Mouse (Mus musculus): Measurements from ENCODE around the gene Tigd3. TPM values are rescaled to one million over a fixed set of nuclear protein-coding genes. Genes with fewer than 3 reads are reported as not detected.
A peak's percentile ranks its signal among the peaks of the same experiment; 100 is the strongest.

Tigd3 gene
- polyA plus RNA-seq, 1 experiment from 2014 or later: 1.7 TPM

DNA sequence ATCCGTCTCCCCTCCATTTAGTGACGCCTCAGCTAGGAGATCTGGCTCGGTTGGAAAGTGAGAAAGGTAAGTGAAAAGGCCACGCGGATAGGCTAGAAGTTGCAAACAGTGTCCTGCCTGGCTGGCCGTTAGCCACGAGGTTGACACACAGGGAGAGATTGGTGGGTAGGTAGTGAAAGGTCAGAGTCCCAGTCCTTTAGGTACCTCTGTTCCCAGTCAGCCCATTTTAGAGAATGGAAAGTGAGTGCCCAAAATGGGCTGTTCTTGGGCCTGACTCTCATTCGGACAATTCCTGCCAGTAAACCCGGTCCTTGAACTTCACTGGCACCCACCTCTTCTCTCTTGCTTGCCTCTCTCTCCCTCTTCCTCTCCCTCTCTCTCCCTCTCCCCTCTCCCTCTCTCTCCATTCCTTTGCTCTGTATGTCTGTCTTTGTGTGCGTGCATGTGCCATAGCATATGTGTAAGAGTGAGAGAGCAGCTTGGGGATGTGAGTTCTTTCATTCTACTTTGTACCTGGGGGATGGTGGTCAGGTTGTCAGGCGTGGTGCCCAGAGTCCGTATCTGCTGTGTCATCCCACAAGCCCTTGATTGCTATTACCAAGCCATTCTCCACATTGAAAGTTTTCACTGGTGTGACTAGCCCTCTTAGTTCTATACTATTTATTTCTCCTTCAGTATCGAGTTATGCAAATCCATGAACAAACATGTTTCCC is 19.2 kb upstream of the Tigd3 start, which contains the start of gene Dpf2:
Dpf2 (minus strand) TSS at position 4 of the 713 bp plus-strand sequence.
- H3K27ac ChIP-seq (ENCODE audit: low read depth): peak within 1 kb of the TSS; percentile 83
- H3K36me3 ChIP-seq (replicated peaks; ENCODE audit: insufficient read depth, low read length): 0 out of 2 replicates have a peak, but pooled peaks cover 4% of the 10 kb centered on the region
- DNase-seq (peak; percentile 39), ATAC-seq (peak; percentile 58)
- peaks cover 27% of the 10 kb centered on the region for H3K4me1 ChIP-seq (ENCODE audit: insufficient read depth)
- H3K9me3 ChIP-seq (ENCODE audit: low read length): no peaks in the 10 kb centered on the region
- TF ChIP-seq EP300 (IDR thresholded peaks at IDR 0.05; ENCODE audit: low read depth) (no peak), CTCF (IDR thresholded peaks at IDR 0.05; ENCODE audit: low read depth) (no peak)
- peak within 1 kb of the TSS; percentile 79 for H3K4me3 ChIP-seq (ENCODE audit: low read depth, low read length)
- no peaks in the 10 kb centered on the region for H3K27me3 ChIP-seq (ENCODE audit: insufficient read depth, low read length)
- peak within 1 kb of the TSS; percentile 91 for H3K9ac ChIP-seq (replicated peaks)
- H3K4me2 ChIP-seq (ENCODE audit: low read depth, low read length): peak within 1 kb of the TSS; percentile 92
- 9% methylated on average over 13 of the region's 13 CpGs for WGBS (ENCODE audit: insufficient replicate concordance)

DNA sequence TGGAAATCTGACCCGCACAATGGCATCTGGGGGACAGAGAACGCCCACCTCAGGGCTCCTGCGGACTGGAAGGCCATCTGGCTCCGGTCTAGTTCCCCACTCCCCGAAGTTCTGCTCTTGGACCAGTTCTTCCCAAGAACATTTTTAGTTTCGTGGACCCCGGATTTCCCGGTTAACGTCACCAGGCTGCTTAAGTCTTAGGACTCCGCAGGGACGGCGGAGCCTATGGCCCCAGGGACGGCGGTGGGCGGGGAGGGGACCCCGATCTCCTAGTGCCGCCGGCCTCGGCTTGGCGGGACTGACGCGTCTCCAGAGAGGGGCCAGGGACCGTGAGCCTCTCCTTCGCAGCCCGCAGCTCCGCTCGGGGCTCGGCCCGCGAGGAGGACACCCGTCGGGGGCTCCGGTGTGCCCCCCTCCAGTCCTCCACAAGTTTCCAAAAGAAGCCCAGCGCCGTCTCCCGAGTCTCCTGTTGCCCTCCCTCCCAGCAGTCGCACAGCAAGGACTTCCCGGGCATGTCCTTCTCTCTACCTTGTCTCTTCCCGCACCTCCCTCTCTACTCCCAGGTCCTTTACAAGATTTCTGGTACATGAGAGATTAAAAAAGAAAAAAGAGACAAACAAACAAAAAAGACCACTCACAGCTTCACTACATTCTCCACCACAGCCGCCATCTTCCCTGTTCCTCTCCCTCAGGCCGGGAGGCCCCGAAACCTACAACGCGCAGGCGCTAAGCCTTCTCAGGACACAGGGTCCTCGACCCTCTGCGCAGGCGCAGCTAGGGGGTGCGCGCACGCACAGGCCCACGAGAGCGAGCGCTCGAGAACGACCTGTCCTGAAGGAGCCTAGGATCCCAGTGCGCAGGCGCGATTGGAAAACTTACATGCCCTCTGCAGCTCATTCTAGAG is 18.4 kb upstream of the Tigd3 start:
- Histone ChIP-seq H3K4me3 (ENCODE audit: low read depth, low read length) (peak overlapping the region; percentile 79), H3K27me3 (ENCODE audit: insufficient read depth, low read length) (no peaks in the 10 kb centered on the region), H3K27ac (ENCODE audit: low read depth) (peak overlapping the region; percentile 83), H3K4me2 (ENCODE audit: low read depth, low read length) (peak overlapping the region; percentile 92), H3K36me3 (replicated peaks; ENCODE audit: insufficient read depth, low read length) (0 out of 2 replicates have a peak, but pooled peaks cover 6% of the 10 kb centered on the region), H3K4me1 (ENCODE audit: insufficient read depth) (peaks cover 27% of the 10 kb centered on the region), H3K9me3 (ENCODE audit: low read length) (no peaks in the 10 kb centered on the region), H3K9ac (replicated peaks) (peak overlapping the region; percentile 91)
- peak; percentile 99 for DNase-seq
- TF ChIP-seq EP300 (IDR thresholded peaks at IDR 0.05; ENCODE audit: low read depth) (no peak), CTCF (IDR thresholded peaks at IDR 0.05; ENCODE audit: low read depth) (peak; percentile 48)
- peak; percentile 98 for ATAC-seq
- 2% methylated on average over 56 of the region's 59 CpGs for WGBS (ENCODE audit: insufficient replicate concordance)

DNA sequence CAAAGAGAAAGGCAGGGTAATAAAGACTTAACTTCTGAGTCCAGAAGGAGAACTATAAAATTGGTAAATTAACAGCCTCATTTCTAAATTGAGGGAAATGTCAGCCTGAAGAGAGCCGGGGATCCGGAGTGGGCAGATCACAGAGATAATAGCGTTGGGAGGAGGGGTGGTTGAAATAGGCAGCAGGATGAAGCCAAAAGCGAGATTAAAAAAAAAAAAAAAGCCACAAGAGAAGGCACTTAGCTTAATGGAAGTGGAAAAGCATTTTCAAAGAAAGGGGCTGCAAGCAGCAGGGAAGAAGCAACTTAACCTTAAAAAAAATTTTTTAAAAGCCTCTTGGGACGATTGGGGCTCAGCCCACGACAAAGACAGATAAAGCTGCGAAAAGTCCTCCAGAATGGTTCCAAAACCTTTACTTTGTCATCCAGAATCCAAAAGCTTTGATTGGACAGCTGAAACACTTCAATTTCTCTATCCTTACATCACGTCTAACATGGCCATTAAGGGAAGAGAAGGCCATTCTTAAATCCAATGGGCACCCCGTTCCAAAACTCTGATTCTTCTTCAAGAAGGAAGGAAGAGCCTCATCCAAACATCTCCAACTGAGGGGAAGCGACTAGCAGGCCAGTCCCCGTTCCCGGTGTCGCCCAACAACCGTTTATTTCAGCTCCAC is 17.6 kb upstream of the Tigd3 start:
- H3K4me3 ChIP-seq (ENCODE audit: low read depth, low read length): peak overlapping the region; percentile 79
- DNase-seq (no peak), ATAC-seq (no peak)
- H3K9ac ChIP-seq (replicated peaks): peak overlapping the region; percentile 91
- H3K9me3 ChIP-seq (ENCODE audit: low read length): no peaks in the 10 kb centered on the region
- peaks cover 9% of the 10 kb centered on the region for H3K36me3 ChIP-seq (replicated peaks; ENCODE audit: insufficient read depth, low read length)
- H3K4me2 ChIP-seq (ENCODE audit: low read depth, low read length): peak overlapping the region; percentile 92
- 4% methylated on average over 14 of the region's 14 CpGs for WGBS (ENCODE audit: insufficient replicate concordance)
- H3K27ac ChIP-seq (ENCODE audit: low read depth): peak overlapping the region; percentile 80
- no peaks in the 10 kb centered on the region for H3K27me3 ChIP-seq (ENCODE audit: insufficient read depth, low read length)
- H3K4me1 ChIP-seq (ENCODE audit: insufficient read depth): peaks cover 27% of the 10 kb centered on the region
- TF ChIP-seq CTCF (IDR thresholded peaks at IDR 0.05; ENCODE audit: low read depth): no peak
- no peak for TF ChIP-seq EP300 (IDR thresholded peaks at IDR 0.05; ENCODE audit: low read depth)

DNA sequence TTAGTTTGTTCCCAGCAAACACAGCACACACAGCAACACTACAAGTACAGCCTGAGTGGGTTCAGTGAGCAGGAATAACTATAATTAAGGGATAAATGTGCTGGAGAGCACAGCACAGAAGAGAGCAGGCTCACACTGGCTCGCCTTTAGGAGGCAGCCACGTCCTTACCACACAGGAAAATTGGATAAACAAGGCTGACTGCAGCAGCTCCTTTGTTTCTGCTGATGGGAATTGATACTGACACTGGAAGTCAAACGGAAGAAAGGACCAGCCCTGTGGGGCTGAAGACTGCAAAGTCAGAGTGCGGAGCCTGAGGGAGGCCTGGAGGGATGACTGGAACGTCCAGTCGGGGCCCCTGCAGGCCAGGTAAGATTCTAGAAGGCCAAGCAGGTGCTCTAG is 16.3 kb upstream of the Tigd3 start:
- Histone ChIP-seq H3K4me3 (ENCODE audit: low read depth, low read length) (no peak overlapping the region), H3K4me2 (ENCODE audit: low read depth, low read length) (peak overlapping the region; percentile 92; the same call in 1 of the 2 replicates), H3K27me3 (ENCODE audit: insufficient read depth, low read length) (no peaks in the 10 kb centered on the region), H3K36me3 (replicated peaks; ENCODE audit: insufficient read depth, low read length) (peaks cover 23% of the 10 kb centered on the region), H3K9me3 (ENCODE audit: low read length) (no peaks in the 10 kb centered on the region), H3K27ac (ENCODE audit: low read depth) (no peak overlapping the region), H3K9ac (replicated peaks) (no peak overlapping the region), H3K4me1 (ENCODE audit: insufficient read depth) (peaks cover 25% of the 10 kb centered on the region)
- TF ChIP-seq EP300 (IDR thresholded peaks at IDR 0.05; ENCODE audit: low read depth) (no peak), CTCF (IDR thresholded peaks at IDR 0.05; ENCODE audit: low read depth) (0 out of 2 replicates have a peak, but pooled peaks have one; percentile 12)
- ATAC-seq (no peak), DNase-seq (no peak)
- WGBS (ENCODE audit: insufficient replicate concordance): 61% methylated on average over 6 of the region's 6 CpGs

DNA sequence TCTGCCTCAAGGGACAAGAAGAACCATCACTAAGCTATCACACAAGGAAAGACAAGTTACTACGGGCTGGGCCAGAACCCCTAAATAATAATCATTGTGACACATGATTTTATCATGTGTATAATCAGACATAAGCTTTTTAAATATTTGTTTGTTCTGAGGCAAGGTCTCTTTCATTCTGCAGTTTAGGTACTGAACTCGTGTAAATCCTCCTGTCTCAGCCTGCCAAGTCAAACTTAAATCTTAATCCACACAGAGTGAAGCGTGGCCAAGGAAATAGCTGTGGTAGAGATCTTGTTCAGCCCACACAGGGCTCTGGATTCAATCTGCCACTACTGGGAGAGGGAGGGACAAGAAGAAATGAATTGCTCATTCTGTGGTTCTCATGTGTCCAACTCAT is 13.3 kb upstream of the Tigd3 start:
- DNase-seq (no peak), ATAC-seq (no peak)
- no peaks in the 10 kb centered on the region for H3K27me3 ChIP-seq (ENCODE audit: insufficient read depth, low read length)
- TF ChIP-seq CTCF (IDR thresholded peaks at IDR 0.05; ENCODE audit: low read depth) (no peak), EP300 (IDR thresholded peaks at IDR 0.05; ENCODE audit: low read depth) (no peak)
- no peaks in the 10 kb centered on the region for H3K9me3 ChIP-seq (ENCODE audit: low read length)
- 86% methylated on average over 3 of the region's 3 CpGs for WGBS (ENCODE audit: insufficient replicate concordance)
- H3K27ac ChIP-seq (ENCODE audit: low read depth): no peak overlapping the region
- peaks cover 52% of the 10 kb centered on the region for H3K36me3 ChIP-seq (replicated peaks; ENCODE audit: insufficient read depth, low read length)
- peaks cover 13% of the 10 kb centered on the region for H3K4me1 ChIP-seq (ENCODE audit: insufficient read depth)
- no peak overlapping the region for H3K4me2 ChIP-seq (ENCODE audit: low read depth, low read length)
- no peak overlapping the region for H3K4me3 ChIP-seq (ENCODE audit: low read depth, low read length)
- H3K9ac ChIP-seq (replicated peaks): no peak overlapping the region
